Mouse (Mus musculus) heart, embryonic 12.5 days (tissue): ENCODE measurements at regions not wholly inside any gene's neighbourhood (a gene's known extent, or its start where the extent isn't known, plus 50 kb on each side); places are given as distances from the start of the nearest gene placed in this dataset.

Experiments used
- ATAC-seq: fragments of 200-750 bp; cut with Nextera tagmentation; 2 replicates; pipeline ENCODE4 v1.8.0; 2017; ENCODE audit warnings: moderate TSS enrichment, moderate library complexity; ENCODE audit not compliant: insufficient number of reproducible peaks, low FRiP score
- H3K27ac ChIP-seq: fragments of 300-500 bp; sonication (generic); 2 replicates; pipeline ENCODE4 v1.5.1; 2016; ENCODE audit warnings: mild to moderate bottlenecking, moderate library complexity; ENCODE audit not compliant: poor library complexity, severe bottlenecking
- H3K27me3 ChIP-seq: fragments of 300-500 bp; sonication (generic); replicated peaks from 2 replicates; pipeline ENCODE4 v1.6.1; 2016; ENCODE audit warnings: mild to moderate bottlenecking, moderate library complexity
- H3K36me3 ChIP-seq: fragments of 300-500 bp; sonication (generic); 2 replicates; pipeline ENCODE4 v1.6.1; 2016; ENCODE audit warnings: mild to moderate bottlenecking, moderate library complexity
- H3K4me1 ChIP-seq: fragments of 300-500 bp; sonication (generic); replicated peaks from 2 replicates; pipeline ENCODE4 v1.6.1; 2016; ENCODE audit warnings: mild to moderate bottlenecking
- H3K4me2 ChIP-seq: fragments of 300-500 bp; sonication (generic); 2 replicates; pipeline ENCODE4 v1.6.1; 2016; ENCODE audit warnings: mild to moderate bottlenecking, moderate library complexity
- H3K4me3 ChIP-seq: fragments of 300-500 bp; sonication (generic); 2 replicates; pipeline ENCODE4 v1.5.1; 2016; ENCODE audit warnings: mild to moderate bottlenecking
- H3K9ac ChIP-seq: fragments of 300-500 bp; sonication (generic); 2 replicates; pipeline ENCODE4 v1.6.1; 2016; ENCODE audit warnings: mild to moderate bottlenecking, moderate library complexity
- H3K9me3 ChIP-seq: fragments of 300-500 bp; sonication (generic); replicated peaks from 2 replicates; pipeline ENCODE4 v1.6.1; 2016; ENCODE audit warnings: mild to moderate bottlenecking, moderate library complexity
- WGBS: fragments of 180-500 bp; shearing (Covaris S2); methylation state at CpG from one replicate; pipeline ENCODE4 v1.1.7; 2016; 5-methylcytosine and 5-hydroxymethylcytosine counted together

GRCm38 (mm10) chr10:39316533-39316932, 52.1 kb upstream of the Fyn start:
- no peaks in the 10 kb centered on the region for H3K9me3 ChIP-seq
- no peaks in the 10 kb centered on the region for H3K36me3 ChIP-seq
- no peak overlapping the region for H3K27ac ChIP-seq
- no peak overlapping the region for H3K9ac ChIP-seq
- WGBS, result 34% methylated on average over 4 of the region's 4 CpGs
- ATAC-seq, result peak; percentile 59; the same call in 1 of the 2 replicates
- no peak overlapping the region for H3K4me3 ChIP-seq
- H3K27me3 ChIP-seq, result no peaks in the 10 kb centered on the region
- no peak overlapping the region for H3K4me2 ChIP-seq
- H3K4me1 ChIP-seq, result peaks cover 17% of the 10 kb centered on the region

- Histone ChIP-seq H3K27me3 (no peaks in the 10 kb centered on the region), H3K27ac (peak overlapping the region; percentile 41; the same call in 1 of the 2 replicates)
- ATAC-seq, result no peak
These were observed 53.1 kb upstream of the Fyn start for GRCm38 (mm10) chr10:39315434-39316174.

GRCm38 (mm10) chr10:39311501-39311900, 57.2 kb upstream of the Fyn start:
- ATAC-seq, result no peak
- Histone ChIP-seq H3K4me1 (peaks cover 9% of the 10 kb centered on the region; the same call in 1 of the 2 replicates), H3K4me2 (no peak overlapping the region), H3K9me3 (no peaks in the 10 kb centered on the region), H3K27ac (no peak overlapping the region), H3K4me3 (no peak overlapping the region), H3K9ac (no peak overlapping the region), H3K36me3 (no peaks in the 10 kb centered on the region), H3K27me3 (no peaks in the 10 kb centered on the region)
- 96% methylated on average over 1 of the region's 1 CpGs for WGBS

More at GRCm38 (mm10) chr10:39315434-39316174, 53.1 kb upstream of the Fyn start:
- H3K4me3 ChIP-seq, result no peak overlapping the region
- peaks cover 10% of the 10 kb centered on the region; the same call in 1 of the 2 replicates for H3K4me1 ChIP-seq
- H3K4me2 ChIP-seq, result no peak overlapping the region
- no peaks in the 10 kb centered on the region for H3K36me3 ChIP-seq
- no peak overlapping the region for H3K9ac ChIP-seq
- WGBS, result 73% methylated on average over 6 of the region's 6 CpGs
- H3K9me3 ChIP-seq, result no peaks in the 10 kb centered on the region

- no peak overlapping the region for H3K4me2 ChIP-seq
- no peak for ATAC-seq
- no peak overlapping the region for H3K9ac ChIP-seq
- H3K9me3 ChIP-seq, result no peaks in the 10 kb centered on the region
- 65% methylated on average over 1 of the region's 1 CpGs for WGBS
- H3K4me3 ChIP-seq, result no peak overlapping the region
- H3K27me3 ChIP-seq, result no peaks in the 10 kb centered on the region
- no peaks in the 10 kb centered on the region for H3K4me1 ChIP-seq
- no peak overlapping the region for H3K27ac ChIP-seq
- H3K36me3 ChIP-seq, result no peaks in the 10 kb centered on the region
These were observed 60.1 kb upstream of the Fyn start for GRCm38 (mm10) chr10:39308535-39308934.

- Histone ChIP-seq H3K4me1 (peaks cover 12% of the 10 kb centered on the region), H3K27ac (no peak overlapping the region), H3K4me3 (no peak overlapping the region), H3K27me3 (no peaks in the 10 kb centered on the region), H3K9ac (no peak overlapping the region), H3K9me3 (peaks cover 7% of the 10 kb centered on the region; the same call in 1 of the 2 replicates), H3K4me2 (no peak overlapping the region), H3K36me3 (no peaks in the 10 kb centered on the region)
- ATAC-seq, result no peak
- 67% methylated on average over 11 of the region's 11 CpGs for WGBS
These were observed 75.8 kb upstream of the Fyn start for GRCm38 (mm10) chr10:39292703-39293496.

- no peak overlapping the region for H3K4me3 ChIP-seq
- no peak overlapping the region for H3K9ac ChIP-seq
- H3K27ac ChIP-seq, result no peak overlapping the region
- H3K27me3 ChIP-seq, result no peaks in the 10 kb centered on the region
- peaks cover 12% of the 10 kb centered on the region for H3K4me1 ChIP-seq
- ATAC-seq, result peak; percentile 42; the same call in 1 of the 2 replicates
- H3K9me3 ChIP-seq, result peaks cover 4% of the 10 kb centered on the region; the same call in 1 of the 2 replicates
- 64% methylated on average over 9 of the region's 9 CpGs for WGBS
- H3K36me3 ChIP-seq, result no peaks in the 10 kb centered on the region
- no peak overlapping the region for H3K4me2 ChIP-seq
These were observed 76.9 kb upstream of the Fyn start for GRCm38 (mm10) chr10:39291747-39292198.

- 37% methylated on average over 8 of the region's 8 CpGs for WGBS
- Histone ChIP-seq H3K4me1 (peaks cover 12% of the 10 kb centered on the region), H3K4me3 (no peak overlapping the region), H3K36me3 (no peaks in the 10 kb centered on the region), H3K27ac (no peak overlapping the region), H3K27me3 (no peaks in the 10 kb centered on the region), H3K4me2 (no peak overlapping the region), H3K9me3 (peaks cover 4% of the 10 kb centered on the region; the same call in 1 of the 2 replicates), H3K9ac (no peak overlapping the region)
- ATAC-seq, result peak; percentile 36; the same call in 1 of the 2 replicates
These were observed 77.4 kb upstream of the Fyn start for GRCm38 (mm10) chr10:39291134-39291746.

GRCm38 (mm10) chr10:39290245-39290644, 78.4 kb upstream of the Fyn start:
- no peaks in the 10 kb centered on the region for H3K27me3 ChIP-seq
- peaks cover 12% of the 10 kb centered on the region for H3K4me1 ChIP-seq
- H3K4me3 ChIP-seq, result no peak overlapping the region
- H3K9me3 ChIP-seq, result peaks cover 4% of the 10 kb centered on the region; the same call in 1 of the 2 replicates
- no peak for ATAC-seq
- no peak overlapping the region for H3K9ac ChIP-seq
- no peak overlapping the region for H3K4me2 ChIP-seq
- no peak overlapping the region for H3K27ac ChIP-seq
- no peaks in the 10 kb centered on the region for H3K36me3 ChIP-seq
- 21% methylated on average over 1 of the region's 1 CpGs for WGBS

GRCm38 (mm10) chr10:39280366-39281000, 88.2 kb upstream of the Fyn start:
- ATAC-seq, result no peak
- WGBS, result 80% methylated on average over 14 of the region's 14 CpGs
- Histone ChIP-seq H3K4me2 (no peak overlapping the region), H3K36me3 (no peaks in the 10 kb centered on the region), H3K27ac (no peak overlapping the region), H3K4me3 (no peak overlapping the region), H3K4me1 (no peaks in the 10 kb centered on the region), H3K9me3 (0 out of 2 replicates have a peak, but pooled peaks cover 4% of the 10 kb centered on the region), H3K27me3 (no peaks in the 10 kb centered on the region), H3K9ac (no peak overlapping the region)

- no peaks in the 10 kb centered on the region for H3K9me3 ChIP-seq
- H3K4me2 ChIP-seq, result no peak overlapping the region
- H3K27me3 ChIP-seq, result no peaks in the 10 kb centered on the region
- H3K4me1 ChIP-seq, result peaks cover 7% of the 10 kb centered on the region; the same call in 1 of the 2 replicates
- no peaks in the 10 kb centered on the region for H3K36me3 ChIP-seq
- WGBS, result 23% methylated on average over 2 of the region's 2 CpGs
- H3K9ac ChIP-seq, result no peak overlapping the region
- H3K4me3 ChIP-seq, result no peak overlapping the region
- H3K27ac ChIP-seq, result no peak overlapping the region
- no peak for ATAC-seq
These were observed 94.5 kb upstream of the Fyn start for GRCm38 (mm10) chr10:39274202-39274601.
